Mouse (Mus musculus): ENCODE measurements around the gene Olfr448.

Gene Olfr448

GRCm38 (mm10) chr6:42890141-42890540 is at the start of gene Olfr448:
TSS of gene Olfr448 (plus strand) at chr6:42890441.
- DNase-seq = no peak

- DNase-seq = peak in 1 of 2 experiments; percentile 12
Measured at GRCm38 (mm10) chr6:42860222-42860819, 29.9 kb upstream of the Olfr448 start.

- no peak for DNase-seq
Measured at GRCm38 (mm10) chr6:42869695-42870094, 20.5 kb upstream of the Olfr448 start.

GRCm38 (mm10) chr6:42876323-42876722 is 13.9 kb upstream of the Olfr448 start:
- no peak for DNase-seq

- no peak for DNase-seq
Measured at GRCm38 (mm10) chr6:42900345-42900744, 10.1 kb downstream of the Olfr448 start.

- no peak for DNase-seq
Measured at GRCm38 (mm10) chr6:42908578-42908977, 18.3 kb downstream of the Olfr448 start, which contains the start of gene Olfr447. TSS of gene Olfr447 (plus strand) at chr6:42908878.

GRCm38 (mm10) chr6:42921077-42921476 is 30.8 kb downstream of the Olfr448 start, which contains the start of gene Olfr446:
TSS of gene Olfr446 (plus strand) at chr6:42921377.
- DNase-seq = no peak

Data from lung, adult 18-20 months (tissue).